Mouse (Mus musculus): ENCODE measurements around the gene Ctnna3. TPM values are rescaled to one million over a fixed set of nuclear protein-coding genes. Genes with fewer than 3 reads are reported as not detected.
"Not testable (repeated sequence)": the region's sequence is repeated elsewhere in the genome, so short reads cannot be mapped to it uniquely, and the experiment has no call there.

Gene Ctnna3
- total and polyA plus RNA-seq, 2 experiments = 0.09 TPM; not detected in 1

GRCm38 (mm10) chr10:64958391-64958790, 1528.5 kb downstream of the Ctnna3 start:
- Histone ChIP-seq H3K4me1 (ENCODE audit: control insufficient read depth, insufficient read depth, low read length) (no peaks in the 10 kb centered on the region), H3K4me3 (ENCODE audit: insufficient read depth, low read depth, low read length) (no peak overlapping the region), H3K27me3 (ENCODE audit: control insufficient read depth, insufficient read depth, low read length) (no peaks in the 10 kb centered on the region), H3K36me3 (ENCODE audit: control insufficient read depth, insufficient read depth, low read length) (no peaks in the 10 kb centered on the region), H3K79me2 (ENCODE audit: control insufficient read depth, insufficient read depth, low read length) (no peaks in the 10 kb centered on the region), H3K9ac (ENCODE audit: low read depth, low read length) (no peak overlapping the region), H3K27ac (replicated peaks; ENCODE audit: insufficient read depth, low read depth, low read length) (no peak overlapping the region)
- peak; percentile 8 for DNase-seq (ENCODE audit: extremely low read depth, low read depth, low spot score)
- TF ChIP-seq CTCF (IDR thresholded peaks at IDR 0.05; ENCODE audit: low read depth, low read length) (no peak), POLR2A (IDR thresholded peaks at IDR 0.05; ENCODE audit: extremely low read depth, insufficient read depth, low read length) (no peak)

GRCm38 (mm10) chr10:64992871-64993270, 1563.0 kb downstream of the Ctnna3 start:
- 44% methylated on average over 3 of the region's 3 CpGs for WGBS

GRCm38 (mm10) chr10:65013525-65013924, 1583.6 kb downstream of the Ctnna3 start:
- Histone ChIP-seq H3K27ac (replicated peaks; ENCODE audit: insufficient read depth, low read depth, low read length) (no peak overlapping the region), H3K4me3 (ENCODE audit: insufficient read depth, low read depth, low read length) (no peak overlapping the region), H3K9ac (ENCODE audit: low read depth, low read length) (no peak overlapping the region), H3K27me3 (ENCODE audit: control insufficient read depth, insufficient read depth, low read length) (no peaks in the 10 kb centered on the region), H3K79me2 (ENCODE audit: control insufficient read depth, insufficient read depth, low read length) (no peaks in the 10 kb centered on the region), H3K36me3 (ENCODE audit: control insufficient read depth, insufficient read depth, low read length) (no peaks in the 10 kb centered on the region), H3K4me1 (ENCODE audit: control insufficient read depth, insufficient read depth, low read length) (no peaks in the 10 kb centered on the region)
- TF ChIP-seq CTCF (IDR thresholded peaks at IDR 0.05; ENCODE audit: low read depth, low read length) (no peak), POLR2A (IDR thresholded peaks at IDR 0.05; ENCODE audit: extremely low read depth, insufficient read depth, low read length) (no peak)
- DNase-seq (ENCODE audit: extremely low read depth, low read depth, low spot score) = no peak

More at GRCm38 (mm10) chr10:64992871-64993270, 1563.0 kb downstream of the Ctnna3 start:
- Histone ChIP-seq H3K4me1 (ENCODE audit: control insufficient read depth, insufficient read depth, low read length) (no peaks in the 10 kb centered on the region), H3K79me2 (ENCODE audit: control insufficient read depth, insufficient read depth, low read length) (no peaks in the 10 kb centered on the region), H3K4me3 (ENCODE audit: insufficient read depth, low read depth, low read length) (no peak overlapping the region), H3K27ac (replicated peaks; ENCODE audit: insufficient read depth, low read depth, low read length) (no peak overlapping the region), H3K36me3 (ENCODE audit: control insufficient read depth, insufficient read depth, low read length) (no peaks in the 10 kb centered on the region), H3K27me3 (ENCODE audit: control insufficient read depth, insufficient read depth, low read length) (no peaks in the 10 kb centered on the region), H3K9ac (ENCODE audit: low read depth, low read length) (no peak overlapping the region)
- TF ChIP-seq POLR2A (IDR thresholded peaks at IDR 0.05; ENCODE audit: extremely low read depth, insufficient read depth, low read length) (no peak), CTCF (IDR thresholded peaks at IDR 0.05; ENCODE audit: low read depth, low read length) (no peak)
- no peak for DNase-seq (ENCODE audit: extremely low read depth, low read depth, low spot score)

GRCm38 (mm10) chr10:65022667-65023066, 1592.8 kb downstream of the Ctnna3 start:
- no peak for TF ChIP-seq POLR2A (IDR thresholded peaks at IDR 0.05; ENCODE audit: extremely low read depth, insufficient read depth, low read length)
- TF ChIP-seq CTCF (IDR thresholded peaks at IDR 0.05; ENCODE audit: low read depth, low read length) = peak; percentile 37
- H3K79me2 ChIP-seq (ENCODE audit: control insufficient read depth, insufficient read depth, low read length) = no peaks in the 10 kb centered on the region
- H3K27me3 ChIP-seq (ENCODE audit: control insufficient read depth, insufficient read depth, low read length) = no peaks in the 10 kb centered on the region
- no peak overlapping the region for H3K27ac ChIP-seq (replicated peaks; ENCODE audit: insufficient read depth, low read depth, low read length)
- H3K4me3 ChIP-seq (ENCODE audit: insufficient read depth, low read depth, low read length) = no peak overlapping the region
- H3K36me3 ChIP-seq (ENCODE audit: control insufficient read depth, insufficient read depth, low read length) = no peaks in the 10 kb centered on the region
- no peak overlapping the region for H3K9ac ChIP-seq (ENCODE audit: low read depth, low read length)
- H3K4me1 ChIP-seq (ENCODE audit: control insufficient read depth, insufficient read depth, low read length) = no peaks in the 10 kb centered on the region
- WGBS = 87% methylated on average over 2 of the region's 2 CpGs
- DNase-seq (ENCODE audit: extremely low read depth, low read depth, low spot score) = peak; percentile 24

- H3K9ac ChIP-seq (ENCODE audit: low read depth, low read length); H3K27me3 ChIP-seq (ENCODE audit: control insufficient read depth, insufficient read depth, low read length); DNase-seq (ENCODE audit: extremely low read depth, low read depth, low spot score); H3K27ac ChIP-seq (replicated peaks; ENCODE audit: insufficient read depth, low read depth, low read length); H3K79me2 ChIP-seq (ENCODE audit: control insufficient read depth, insufficient read depth, low read length); H3K4me3 ChIP-seq (ENCODE audit: insufficient read depth, low read depth, low read length); H3K4me1 ChIP-seq (ENCODE audit: control insufficient read depth, insufficient read depth, low read length); H3K36me3 ChIP-seq (ENCODE audit: control insufficient read depth, insufficient read depth, low read length): not testable (repeated sequence)
- 74% methylated on average over 1 of the region's 1 CpGs for WGBS
Measured at GRCm38 (mm10) chr10:65033516-65033915, 1603.6 kb downstream of the Ctnna3 start.

Other genes with a start within 250 kb of the Ctnna3 start
- under 0.01 TPM in 1 of 2 replicates, not detected in the other for gene Mypn, start 226.1 kb upstream of the Ctnna3 start, total RNA-seq (2014; rRNA removed)
- gene Mypn, start 226.1 kb upstream of the Ctnna3 start, polyA plus RNA-seq (2012; rRNA removed) = 0.12 TPM in 1 of 2 replicates, not detected in the other
- 58.5 and 62.2 TPM in 2 replicates for gene Herc4, start 186.3 kb upstream of the Ctnna3 start, total RNA-seq (2014; rRNA removed)
- gene Herc4, start 186.3 kb upstream of the Ctnna3 start, polyA plus RNA-seq (2012; rRNA removed) = 8.3 and 9.0 TPM in 2 replicates
- 9.6 and 10.3 TPM in 2 replicates for gene Sirt1, start 48.4 kb upstream of the Ctnna3 start, total RNA-seq (2014; rRNA removed)
- 1.3 and 1.5 TPM in 2 replicates for gene Sirt1, start 48.4 kb upstream of the Ctnna3 start, polyA plus RNA-seq (2012; rRNA removed)
- gene Dnajc12, start 47.7 kb upstream of the Ctnna3 start, total RNA-seq (2014; rRNA removed) = 5.0 and 10.0 TPM in 2 replicates
- gene Dnajc12, start 47.7 kb upstream of the Ctnna3 start, polyA plus RNA-seq (2012; rRNA removed) = 2.7 and 3.2 TPM in 2 replicates
- not detected in 2 replicates for gene Gm7075, start 8.3 kb upstream of the Ctnna3 start, total RNA-seq (2014; rRNA removed)
- not detected in 2 replicates for gene Gm7075, start 8.3 kb upstream of the Ctnna3 start, polyA plus RNA-seq (2012; rRNA removed)